Mouse (Mus musculus): Measurements from ENCODE around the gene Doc2a. TPM values are rescaled to one million over a fixed set of nuclear protein-coding genes. Genes with fewer than 3 reads are reported as not detected.

Gene Doc2a
- polyA plus RNA-seq, 1 experiment from 2014 or later = 0.75 TPM

DNA sequence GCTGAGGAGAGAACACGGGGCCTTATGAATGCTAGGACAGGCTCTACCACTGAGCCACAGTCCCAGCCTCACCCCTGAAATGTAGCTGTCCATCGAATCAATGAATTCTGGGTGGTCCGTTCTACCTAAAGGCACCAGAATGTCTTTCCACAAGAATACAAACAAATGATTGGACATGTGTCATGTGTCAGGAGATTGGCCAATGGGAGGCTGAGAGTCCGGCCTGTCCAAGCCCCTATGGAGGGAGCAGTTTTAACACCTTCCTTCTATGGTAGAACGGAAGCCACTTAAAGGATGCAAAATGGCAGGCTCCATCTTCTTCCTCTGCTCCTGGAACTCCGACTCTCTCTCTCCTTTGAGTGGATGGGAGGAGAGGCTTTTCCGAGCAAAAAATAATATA is 29.6 kb upstream of the Doc2a start:
- Histone ChIP-seq H3K4me2 (replicated peaks; ENCODE audit: low read depth, low read length) (no peak overlapping the region), H3K4me3 (ENCODE audit: low read depth, low read length) (no peak overlapping the region), H3K4me1 (ENCODE audit: control insufficient read depth, insufficient read depth, low read length) (no peaks in the 10 kb centered on the region), H3K36me3 (ENCODE audit: control insufficient read depth, insufficient read depth, low read length) (no peaks in the 10 kb centered on the region), H3K9ac (replicated peaks; ENCODE audit: low read depth, low read length) (no peak overlapping the region), H3K9me3 (ENCODE audit: control insufficient read depth, low read depth, low read length) (no peaks in the 10 kb centered on the region), H3K27ac (ENCODE audit: low read length) (no peak overlapping the region), H3K27me3 (ENCODE audit: control insufficient read depth, insufficient read depth, low read length) (no peaks in the 10 kb centered on the region)
- 79% methylated on average over 7 of the region's 7 CpGs for WGBS
- no peak for ATAC-seq (ENCODE audit: insufficient number of reproducible peaks, insufficient read depth, low FRiP score, low read depth)

DNA sequence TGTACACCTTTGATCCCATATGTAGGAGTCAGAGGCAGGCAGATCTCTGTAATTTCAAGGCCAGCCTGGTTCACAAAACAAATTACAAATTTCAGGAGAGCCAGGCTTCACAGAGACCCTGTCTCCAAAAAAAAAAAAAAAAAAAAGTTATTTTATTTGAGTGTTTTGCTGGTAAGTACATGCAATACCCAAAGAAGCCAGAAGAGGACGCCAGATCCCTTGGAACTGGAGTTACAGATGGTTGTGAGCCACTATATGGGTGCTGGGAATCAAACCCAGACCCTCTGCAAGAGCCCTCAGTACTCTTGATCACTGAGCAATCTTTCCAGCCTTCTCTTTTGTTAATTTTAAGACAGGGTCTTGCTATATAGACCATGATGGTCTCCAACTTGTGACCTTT is 28.4 kb upstream of the Doc2a start:
- Histone ChIP-seq H3K27me3 (ENCODE audit: control insufficient read depth, insufficient read depth, low read length) (0 out of 2 replicates have a peak, but pooled peaks cover 7% of the 10 kb centered on the region), H3K4me2 (replicated peaks; ENCODE audit: low read depth, low read length) (no peak overlapping the region), H3K4me3 (ENCODE audit: low read depth, low read length) (no peak overlapping the region), H3K36me3 (ENCODE audit: control insufficient read depth, insufficient read depth, low read length) (no peaks in the 10 kb centered on the region), H3K9ac (replicated peaks; ENCODE audit: low read depth, low read length) (no peak overlapping the region), H3K4me1 (ENCODE audit: control insufficient read depth, insufficient read depth, low read length) (no peaks in the 10 kb centered on the region), H3K27ac (ENCODE audit: low read length) (no peak overlapping the region), H3K9me3 (ENCODE audit: control insufficient read depth, low read depth, low read length) (no peaks in the 10 kb centered on the region)
- ATAC-seq (ENCODE audit: insufficient number of reproducible peaks, insufficient read depth, low FRiP score, low read depth) = no peak
- WGBS = 28% methylated on average over 1 of the region's 1 CpGs

DNA sequence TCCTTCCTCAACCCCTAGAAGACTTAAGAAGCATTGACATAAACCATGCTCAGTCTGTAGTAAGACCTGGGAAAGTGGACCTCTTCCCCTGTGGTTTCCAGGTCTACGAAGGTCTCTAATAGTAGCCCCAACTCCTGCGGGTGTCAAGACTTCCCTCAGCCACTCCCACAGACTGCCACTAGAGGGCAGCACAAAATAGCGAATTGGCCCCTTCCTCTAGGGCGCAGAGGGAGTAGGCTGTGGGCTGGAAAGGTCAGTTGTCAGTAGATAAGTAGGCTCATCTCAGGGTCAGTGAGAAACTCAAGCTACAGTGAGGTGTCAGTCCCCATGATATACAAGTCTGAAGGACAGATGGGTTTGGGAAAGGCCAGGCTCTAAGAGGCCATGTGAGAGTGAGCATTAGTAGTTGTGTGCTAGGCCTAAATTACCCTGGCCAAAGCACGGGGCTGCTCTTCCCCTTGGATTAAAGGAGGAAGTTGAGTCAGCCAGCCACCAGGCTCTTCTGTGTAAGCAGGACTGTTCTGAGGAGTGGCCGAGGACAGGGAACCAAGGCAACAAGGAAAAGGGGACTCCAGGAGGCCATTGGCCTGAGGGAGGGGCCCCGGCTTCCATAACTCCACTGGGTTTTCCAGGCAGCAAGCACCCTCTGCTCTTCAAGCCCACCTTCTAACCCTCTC is 25.2 kb upstream of the Doc2a start:
- WGBS = 29% methylated on average over 7 of the region's 7 CpGs
- 0 out of 2 replicates have a peak, but pooled peaks cover 9% of the 10 kb centered on the region for H3K27me3 ChIP-seq (ENCODE audit: control insufficient read depth, insufficient read depth, low read length)
- no peaks in the 10 kb centered on the region for H3K36me3 ChIP-seq (ENCODE audit: control insufficient read depth, insufficient read depth, low read length)
- H3K4me3 ChIP-seq (ENCODE audit: low read depth, low read length) = no peak overlapping the region
- no peak overlapping the region for H3K27ac ChIP-seq (ENCODE audit: low read length)
- ATAC-seq (ENCODE audit: insufficient number of reproducible peaks, insufficient read depth, low FRiP score, low read depth) = peak; percentile 29; the same call in 1 of the 2 replicates
- H3K9ac ChIP-seq (replicated peaks; ENCODE audit: low read depth, low read length) = no peak overlapping the region
- H3K4me2 ChIP-seq (replicated peaks; ENCODE audit: low read depth, low read length) = no peak overlapping the region
- H3K4me1 ChIP-seq (ENCODE audit: control insufficient read depth, insufficient read depth, low read length) = no peaks in the 10 kb centered on the region
- H3K9me3 ChIP-seq (ENCODE audit: control insufficient read depth, low read depth, low read length) = no peaks in the 10 kb centered on the region

DNA sequence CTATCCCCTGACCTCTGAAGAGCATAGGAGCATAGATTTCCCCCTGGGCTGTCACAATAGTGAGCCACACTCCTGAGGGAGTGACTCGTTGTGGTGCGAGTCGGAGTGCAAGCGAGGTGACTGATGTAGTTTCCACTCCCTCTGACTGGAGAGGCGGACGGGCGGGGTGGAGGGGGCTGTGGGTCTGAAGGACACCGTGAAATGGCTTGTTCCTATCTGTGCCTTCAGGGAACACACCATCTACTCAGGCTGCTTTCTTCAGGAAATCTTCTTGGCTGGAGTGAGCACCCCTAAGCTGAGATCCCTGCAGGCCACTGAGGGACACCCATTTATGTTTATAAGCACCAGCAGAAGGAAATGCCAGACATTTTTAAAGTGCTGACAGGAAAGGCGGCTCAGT is 24.5 kb upstream of the Doc2a start:
- no peaks in the 10 kb centered on the region for H3K9me3 ChIP-seq (ENCODE audit: control insufficient read depth, low read depth, low read length)
- 0 out of 2 replicates have a peak, but pooled peaks cover 9% of the 10 kb centered on the region for H3K27me3 ChIP-seq (ENCODE audit: control insufficient read depth, insufficient read depth, low read length)
- no peak for ATAC-seq (ENCODE audit: insufficient number of reproducible peaks, insufficient read depth, low FRiP score, low read depth)
- H3K4me2 ChIP-seq (replicated peaks; ENCODE audit: low read depth, low read length) = peak overlapping the region; percentile 33
- WGBS = 17% methylated on average over 9 of the region's 9 CpGs
- H3K4me1 ChIP-seq (ENCODE audit: control insufficient read depth, insufficient read depth, low read length) = no peaks in the 10 kb centered on the region
- H3K27ac ChIP-seq (ENCODE audit: low read length) = no peak overlapping the region
- no peak overlapping the region for H3K4me3 ChIP-seq (ENCODE audit: low read depth, low read length)
- no peak overlapping the region for H3K9ac ChIP-seq (replicated peaks; ENCODE audit: low read depth, low read length)
- H3K36me3 ChIP-seq (ENCODE audit: control insufficient read depth, insufficient read depth, low read length) = no peaks in the 10 kb centered on the region

DNA sequence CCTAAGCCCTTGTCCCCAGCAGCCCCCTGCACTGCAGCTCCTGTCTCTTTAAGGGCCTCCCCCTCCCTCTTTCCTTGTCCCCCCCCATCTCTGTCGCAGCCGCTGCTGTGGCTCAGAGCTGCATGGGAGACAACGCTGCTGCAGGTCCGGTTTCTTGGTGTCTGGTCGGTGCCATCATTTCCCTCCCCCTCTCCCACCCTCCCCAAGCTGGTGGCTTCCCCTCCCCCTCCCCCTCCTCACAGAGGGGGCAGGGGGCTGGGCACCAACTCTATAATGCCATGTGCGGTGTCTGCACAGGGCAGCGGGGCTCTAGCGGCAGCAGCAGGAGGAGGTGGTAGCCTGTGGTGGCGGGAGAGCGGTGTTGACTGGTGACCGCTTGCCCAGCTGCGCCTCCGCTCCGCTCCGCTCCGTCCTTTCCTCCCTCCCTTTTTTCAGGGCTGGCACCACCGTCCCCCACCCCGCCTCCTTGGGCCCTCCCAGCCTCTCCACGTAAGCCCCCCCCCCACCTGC is 24.0 kb upstream of the Doc2a start:
- Histone ChIP-seq H3K36me3 (ENCODE audit: control insufficient read depth, insufficient read depth, low read length) (no peaks in the 10 kb centered on the region), H3K27ac (ENCODE audit: low read length) (no peak overlapping the region), H3K9ac (replicated peaks; ENCODE audit: low read depth, low read length) (no peak overlapping the region), H3K4me3 (ENCODE audit: low read depth, low read length) (peak overlapping the region; percentile 19), H3K4me1 (ENCODE audit: control insufficient read depth, insufficient read depth, low read length) (no peaks in the 10 kb centered on the region), H3K4me2 (replicated peaks; ENCODE audit: low read depth, low read length) (peak overlapping the region; percentile 33), H3K27me3 (ENCODE audit: control insufficient read depth, insufficient read depth, low read length) (0 out of 2 replicates have a peak, but pooled peaks cover 9% of the 10 kb centered on the region), H3K9me3 (ENCODE audit: control insufficient read depth, low read depth, low read length) (no peaks in the 10 kb centered on the region)
- 2% methylated on average over 17 of the region's 19 CpGs for WGBS
- no peak for ATAC-seq (ENCODE audit: insufficient number of reproducible peaks, insufficient read depth, low FRiP score, low read depth)

DNA sequence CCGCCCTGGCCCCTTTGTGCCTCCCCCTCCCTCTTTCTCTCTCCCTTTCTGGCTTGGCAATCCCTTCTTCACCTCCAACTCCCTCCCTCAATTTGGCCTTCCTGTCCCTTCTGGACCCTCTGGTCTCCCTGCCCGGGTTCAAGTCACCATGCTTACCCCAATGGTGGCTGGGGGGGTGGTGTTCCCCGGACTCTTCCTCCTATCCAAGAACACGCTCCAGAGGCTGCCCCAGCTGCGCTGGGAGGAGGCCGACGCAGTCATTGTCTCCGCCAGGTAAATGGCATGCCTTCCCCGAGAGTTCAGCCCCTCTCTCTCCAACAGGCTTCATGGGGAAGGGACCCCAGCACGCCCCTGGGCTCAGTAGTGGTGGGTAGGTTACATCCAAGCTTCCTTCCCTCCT is 23.3 kb upstream of the Doc2a start:
- no peak for ATAC-seq (ENCODE audit: insufficient number of reproducible peaks, insufficient read depth, low FRiP score, low read depth)
- Histone ChIP-seq H3K36me3 (ENCODE audit: control insufficient read depth, insufficient read depth, low read length) (no peaks in the 10 kb centered on the region), H3K27me3 (ENCODE audit: control insufficient read depth, insufficient read depth, low read length) (0 out of 2 replicates have a peak, but pooled peaks cover 9% of the 10 kb centered on the region), H3K4me3 (ENCODE audit: low read depth, low read length) (no peak overlapping the region), H3K4me2 (replicated peaks; ENCODE audit: low read depth, low read length) (no peak overlapping the region), H3K4me1 (ENCODE audit: control insufficient read depth, insufficient read depth, low read length) (no peaks in the 10 kb centered on the region), H3K27ac (ENCODE audit: low read length) (no peak overlapping the region), H3K9ac (replicated peaks; ENCODE audit: low read depth, low read length) (no peak overlapping the region), H3K9me3 (ENCODE audit: control insufficient read depth, low read depth, low read length) (no peaks in the 10 kb centered on the region)
- WGBS = 19% methylated on average over 10 of the region's 10 CpGs

DNA sequence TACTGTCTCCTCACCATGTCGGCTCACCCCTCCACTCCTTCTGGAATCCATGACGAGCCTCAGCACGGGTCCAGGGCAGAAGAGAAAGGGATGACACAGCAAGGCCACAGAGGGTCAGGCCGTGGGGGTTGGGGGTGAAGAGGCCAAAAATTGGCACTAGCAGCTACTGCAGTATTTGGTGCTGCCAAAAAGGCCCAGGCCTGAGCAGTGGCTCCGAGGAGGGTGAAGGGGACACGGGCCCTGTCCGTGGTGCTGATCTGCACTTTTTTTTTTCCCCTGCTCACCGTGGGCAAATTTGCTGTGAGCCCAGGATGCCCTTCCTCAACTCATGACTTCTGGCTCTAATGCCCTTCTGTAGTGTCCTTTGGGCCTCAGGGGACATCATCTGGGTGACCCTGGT is 21.8 kb upstream of the Doc2a start:
- no peaks in the 10 kb centered on the region for H3K9me3 ChIP-seq (ENCODE audit: control insufficient read depth, low read depth, low read length)
- no peak overlapping the region for H3K27ac ChIP-seq (ENCODE audit: low read length)
- no peak overlapping the region for H3K9ac ChIP-seq (replicated peaks; ENCODE audit: low read depth, low read length)
- H3K4me3 ChIP-seq (ENCODE audit: low read depth, low read length) = no peak overlapping the region
- no peaks in the 10 kb centered on the region for H3K36me3 ChIP-seq (ENCODE audit: control insufficient read depth, insufficient read depth, low read length)
- no peak overlapping the region for H3K4me2 ChIP-seq (replicated peaks; ENCODE audit: low read depth, low read length)
- 0 out of 2 replicates have a peak, but pooled peaks cover 9% of the 10 kb centered on the region for H3K27me3 ChIP-seq (ENCODE audit: control insufficient read depth, insufficient read depth, low read length)
- 23% methylated on average over 8 of the region's 8 CpGs for WGBS
- ATAC-seq (ENCODE audit: insufficient number of reproducible peaks, insufficient read depth, low FRiP score, low read depth) = no peak
- H3K4me1 ChIP-seq (ENCODE audit: control insufficient read depth, insufficient read depth, low read length) = no peaks in the 10 kb centered on the region

DNA sequence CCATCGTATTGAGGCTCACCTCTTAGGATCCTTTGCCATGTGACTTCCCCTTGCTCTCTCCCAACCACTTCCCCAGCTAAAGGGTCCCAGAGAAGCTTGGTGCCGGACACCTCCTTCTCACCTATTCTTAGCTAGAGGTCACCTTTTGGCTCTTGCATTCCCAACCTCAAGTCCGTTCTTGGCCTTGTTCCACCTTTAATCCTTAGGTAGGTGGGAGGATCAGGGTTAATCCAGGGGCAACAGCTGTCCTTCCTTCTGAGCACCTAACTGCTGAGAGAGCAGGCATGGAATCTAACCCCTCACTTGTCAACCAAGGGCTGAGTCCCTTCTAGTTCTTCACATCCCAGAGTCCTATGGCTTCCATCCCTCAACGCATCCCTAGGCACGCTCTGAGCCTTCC is 21.3 kb upstream of the Doc2a start:
- Histone ChIP-seq H3K4me1 (ENCODE audit: control insufficient read depth, insufficient read depth, low read length) (no peaks in the 10 kb centered on the region), H3K9ac (replicated peaks; ENCODE audit: low read depth, low read length) (no peak overlapping the region), H3K4me2 (replicated peaks; ENCODE audit: low read depth, low read length) (no peak overlapping the region), H3K4me3 (ENCODE audit: low read depth, low read length) (no peak overlapping the region), H3K9me3 (ENCODE audit: control insufficient read depth, low read depth, low read length) (no peaks in the 10 kb centered on the region), H3K27me3 (ENCODE audit: control insufficient read depth, insufficient read depth, low read length) (0 out of 2 replicates have a peak, but pooled peaks cover 9% of the 10 kb centered on the region), H3K27ac (ENCODE audit: low read length) (no peak overlapping the region), H3K36me3 (ENCODE audit: control insufficient read depth, insufficient read depth, low read length) (no peaks in the 10 kb centered on the region)
- WGBS = 67% methylated on average over 5 of the region's 5 CpGs
- ATAC-seq (ENCODE audit: insufficient number of reproducible peaks, insufficient read depth, low FRiP score, low read depth) = no peak

DNA sequence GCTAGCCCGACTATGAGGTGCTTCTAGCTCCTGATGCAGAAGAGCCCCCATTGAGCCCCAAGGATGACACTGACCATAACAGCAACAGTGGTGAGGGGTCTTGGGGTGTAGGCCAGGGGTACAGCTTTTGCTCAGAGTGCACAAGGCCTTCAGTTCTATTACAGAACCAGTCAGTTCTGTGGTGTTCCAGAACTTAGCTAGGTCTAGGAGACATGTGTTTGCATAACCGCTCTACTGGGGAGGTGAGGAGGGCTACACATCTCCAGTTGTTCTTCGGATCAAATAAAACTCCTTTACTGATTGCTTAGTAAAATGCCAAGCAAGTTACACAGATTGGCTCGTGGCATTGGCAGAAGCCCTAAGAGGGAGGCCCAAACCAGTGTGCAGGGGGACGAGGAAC is 15.7 kb upstream of the Doc2a start, which contains the start of gene 4930451I11Rik:
TSS of gene 4930451I11Rik (minus strand) at position 101 of the 400 bp plus-strand sequence.
- Histone ChIP-seq H3K27me3 (ENCODE audit: control insufficient read depth, insufficient read depth, low read length) (no peaks in the 10 kb centered on the region), H3K4me2 (replicated peaks; ENCODE audit: low read depth, low read length) (peak within 1 kb of the TSS; percentile 46), H3K27ac (ENCODE audit: low read length) (no peak within 1 kb of the TSS), H3K36me3 (ENCODE audit: control insufficient read depth, insufficient read depth, low read length) (no peaks in the 10 kb centered on the region), H3K9ac (replicated peaks; ENCODE audit: low read depth, low read length) (no peak within 1 kb of the TSS), H3K4me1 (ENCODE audit: control insufficient read depth, insufficient read depth, low read length) (no peaks in the 10 kb centered on the region), H3K4me3 (ENCODE audit: low read depth, low read length) (peak within 1 kb of the TSS; percentile 25), H3K9me3 (ENCODE audit: control insufficient read depth, low read depth, low read length) (no peaks in the 10 kb centered on the region)
- WGBS = 61% methylated on average over 5 of the region's 5 CpGs
- no peak for ATAC-seq (ENCODE audit: insufficient number of reproducible peaks, insufficient read depth, low FRiP score, low read depth)
